Mouse (Mus musculus): ENCODE measurements around the gene Dab1.

The Dab1 gene

GRCm38 (mm10) chr4:104077771-104078170, 458.6 kb downstream of the Dab1 start:
- no peak for DNase-seq (ENCODE audit: low read depth, low spot score)

- DNase-seq (ENCODE audit: low read depth, low spot score) = no peak
These were observed 487.1 kb downstream of the Dab1 start for GRCm38 (mm10) chr4:104106299-104106698.

- DNase-seq (ENCODE audit: low read depth, low spot score) = no peak
These were observed 492.5 kb downstream of the Dab1 start for GRCm38 (mm10) chr4:104111614-104112013.

GRCm38 (mm10) chr4:104113209-104114005, 494.2 kb downstream of the Dab1 start:
- DNase-seq (ENCODE audit: low read depth, low spot score) = no peak

GRCm38 (mm10) chr4:104114006-104114361, 494.8 kb downstream of the Dab1 start:
- DNase-seq (ENCODE audit: low read depth, low spot score) = no peak

GRCm38 (mm10) chr4:104120108-104120507, 500.9 kb downstream of the Dab1 start:
- no peak for DNase-seq (ENCODE audit: low read depth, low spot score)

GRCm38 (mm10) chr4:104121959-104122358, 502.8 kb downstream of the Dab1 start:
- DNase-seq (ENCODE audit: low read depth, low spot score) = no peak

GRCm38 (mm10) chr4:104122364-104122763, 503.2 kb downstream of the Dab1 start:
- DNase-seq (ENCODE audit: low read depth, low spot score) = no peak

GRCm38 (mm10) chr4:104153637-104154036, 534.5 kb downstream of the Dab1 start:
- DNase-seq (ENCODE audit: low read depth, low spot score) = no peak

- DNase-seq (ENCODE audit: low read depth, low spot score) = no peak
These were observed 558.9 kb downstream of the Dab1 start for GRCm38 (mm10) chr4:104178067-104178466.

GRCm38 (mm10) chr4:104186311-104186710, 567.2 kb downstream of the Dab1 start:
- no peak for DNase-seq (ENCODE audit: low read depth, low spot score)

GRCm38 (mm10) chr4:104198635-104199034, 579.5 kb downstream of the Dab1 start:
- no peak for DNase-seq (ENCODE audit: low read depth, low spot score)

- DNase-seq (ENCODE audit: low read depth, low spot score) = no peak
These were observed 582.5 kb downstream of the Dab1 start for GRCm38 (mm10) chr4:104201686-104202085.

- no peak for DNase-seq (ENCODE audit: low read depth, low spot score)
These were observed 584.9 kb downstream of the Dab1 start for GRCm38 (mm10) chr4:104204047-104204446.

- no peak for DNase-seq (ENCODE audit: low read depth, low spot score)
These were observed 587.5 kb downstream of the Dab1 start for GRCm38 (mm10) chr4:104206639-104207038.

GRCm38 (mm10) chr4:104209081-104209480, 589.9 kb downstream of the Dab1 start:
- DNase-seq (ENCODE audit: low read depth, low spot score) = no peak

- DNase-seq (ENCODE audit: low read depth, low spot score) = no peak
These were observed 591.6 kb downstream of the Dab1 start for GRCm38 (mm10) chr4:104210796-104211195.

- no peak for DNase-seq (ENCODE audit: low read depth, low spot score)
These were observed 592.6 kb downstream of the Dab1 start for GRCm38 (mm10) chr4:104211531-104212455.

GRCm38 (mm10) chr4:104214724-104215123, 595.6 kb downstream of the Dab1 start:
- DNase-seq (ENCODE audit: low read depth, low spot score) = no peak

- no peak for DNase-seq (ENCODE audit: low read depth, low spot score)
These were observed 598.2 kb downstream of the Dab1 start for GRCm38 (mm10) chr4:104217336-104217735.

GRCm38 (mm10) chr4:104218765-104219164, 599.6 kb downstream of the Dab1 start:
- no peak for DNase-seq (ENCODE audit: low read depth, low spot score)

- no peak for DNase-seq (ENCODE audit: low read depth, low spot score)
These were observed 600.9 kb downstream of the Dab1 start for GRCm38 (mm10) chr4:104220099-104220498.

GRCm38 (mm10) chr4:104229296-104229695, 610.1 kb downstream of the Dab1 start:
- DNase-seq (ENCODE audit: low read depth, low spot score) = no peak

Data from CD4-positive helper T cell, adult 2 months (primary cell).